Comparison of ENCODE assay signal across 28 mouse cellular contexts in genomic region chr10:3510486-3510885, GRCm38 (mm10). TPM values are rescaled to one million over a fixed set of nuclear protein-coding genes. Genes with fewer than 3 reads are reported as not detected.
DNase-seq lines count a peak whose midpoint lies in the region; ATAC-seq and TF ChIP-seq lines count a peak whose summit lies in the region.
"Had no signal": no experiment of that assay in that cellular context is flagged by ENCODE, and none has a peak within 500 bp of the region (broad histone marks: within the 10 kb centered on the region; RNA-seq: fewer than 3 reads in every experiment).

No protein-coding gene starts in this region.

- 55% methylated on average over 3 of the region's 3 CpGs for WGBS in heart, embryonic 12.5 days
- 69% methylated on average over 3 of the region's 3 CpGs for WGBS in hindbrain, embryonic 13.5 days
- WGBS in hindbrain, postnatal 0 days, result 68% methylated on average over 3 of the region's 3 CpGs

- peaks cover 50% of the 10 kb centered on the region for H3K4me1 ChIP-seq in heart, embryonic 12.5 days (replicated peaks)
- H3K4me1 ChIP-seq in hindbrain, embryonic 13.5 days (replicated peaks), result peaks cover 27% of the 10 kb centered on the region
- H3K4me1 ChIP-seq in hindbrain, postnatal 0 days (ENCODE audit: insufficient read depth, low read length), result peaks cover 10% of the 10 kb centered on the region; the same call in 1 of the 2 replicates
- H3K4me1 ChIP-seq: stomach, embryonic 15.5 days had no signal

- H3K4me2 ChIP-seq in heart, embryonic 12.5 days, result no peak overlapping the region
- no peak overlapping the region for H3K4me2 ChIP-seq in hindbrain, embryonic 13.5 days
- no peak overlapping the region for H3K4me2 ChIP-seq in hindbrain, postnatal 0 days (ENCODE audit: low read depth, low read length)
- H3K4me2 ChIP-seq: kidney, embryonic 15.5 days; limb, embryonic 15.5 days; lung, embryonic 15.5 days; stomach, embryonic 15.5 days had no signal

- 0 out of 2 replicates have a peak, but pooled peaks cover 4% of the 10 kb centered on the region for H3K9me3 ChIP-seq in heart, embryonic 12.5 days (replicated peaks)
- no peaks in the 10 kb centered on the region for H3K9me3 ChIP-seq in hindbrain, embryonic 13.5 days
- H3K9me3 ChIP-seq in hindbrain, postnatal 0 days (ENCODE audit: low read length), result no peaks in the 10 kb centered on the region
- H3K9me3 ChIP-seq: forebrain, embryonic 10.5 days; hindbrain, embryonic 10.5 days; kidney, embryonic 15.5 days; limb, embryonic 15.5 days; lung, embryonic 15.5 days; stomach, embryonic 15.5 days had no signal

- DNase-seq in heart, adult 18-20 months, result no peak
- DNase-seq in hindbrain, postnatal 0 days (ENCODE audit: low spot score), result no peak
- DNase-seq in retina, postnatal 1 day, result peak; percentile 20
- DNase-seq in retina, embryonic 14.5 days (ENCODE audit: low spot score), result no peak
- peak; percentile 14 for DNase-seq in thymus, postnatal 25 days
- DNase-seq in kidney, postnatal 10 days, result no peak
- DNase-seq: adrenal gland, adult 2 months; cerebellum, adult 18-20 months; cerebellum, postnatal 14 days; gastrocnemius, postnatal 10 days; kidney, postnatal 4 days; left cerebral cortex, postnatal 4 days had no signal

- H3K4me3 ChIP-seq in heart, embryonic 12.5 days, result no peak overlapping the region
- no peak overlapping the region for H3K4me3 ChIP-seq in hindbrain, embryonic 13.5 days
- no peak overlapping the region for H3K4me3 ChIP-seq in hindbrain, postnatal 0 days (ENCODE audit: low read length)
- H3K4me3 ChIP-seq: forebrain, embryonic 10.5 days; hindbrain, embryonic 10.5 days; kidney, embryonic 15.5 days; left cerebral cortex, adult 2 months; limb, embryonic 15.5 days; lung, embryonic 15.5 days; stomach, embryonic 15.5 days had no signal

- ATAC-seq in heart, embryonic 12.5 days (ENCODE audit: insufficient number of reproducible peaks, low FRiP score), result no peak
- ATAC-seq in hindbrain, embryonic 13.5 days (ENCODE audit: low FRiP score), result no peak
- no peak for ATAC-seq in hindbrain, postnatal 0 days
- ATAC-seq: forebrain, embryonic 16.5 days; intestine, postnatal 0 days; Patski had no signal

- H3K27me3 ChIP-seq in heart, embryonic 12.5 days (replicated peaks), result no peaks in the 10 kb centered on the region
- H3K27me3 ChIP-seq in hindbrain, embryonic 13.5 days, result no peaks in the 10 kb centered on the region
- no peaks in the 10 kb centered on the region for H3K27me3 ChIP-seq in hindbrain, postnatal 0 days (ENCODE audit: insufficient read depth, low read length)
- H3K27me3 ChIP-seq: kidney, embryonic 15.5 days; limb, embryonic 15.5 days; lung, embryonic 15.5 days; Patski; stomach, embryonic 15.5 days had no signal

- H3K9ac ChIP-seq in heart, embryonic 12.5 days, result no peak overlapping the region
- H3K9ac ChIP-seq in hindbrain, embryonic 13.5 days, result no peak overlapping the region
- no peak overlapping the region for H3K9ac ChIP-seq in hindbrain, postnatal 0 days (replicated peaks; ENCODE audit: low read length)
- H3K9ac ChIP-seq: kidney, embryonic 15.5 days; limb, embryonic 15.5 days; liver, embryonic 14.5 days; lung, embryonic 15.5 days; stomach, embryonic 15.5 days had no signal

- TF ChIP-seq CTCF in hindbrain, postnatal 0 days (IDR thresholded peaks at IDR 0.05; ENCODE audit: low read depth), result no peak

- no peaks in the 10 kb centered on the region for H3K36me3 ChIP-seq in heart, embryonic 12.5 days
- H3K36me3 ChIP-seq in hindbrain, embryonic 13.5 days, result no peaks in the 10 kb centered on the region
- no peaks in the 10 kb centered on the region for H3K36me3 ChIP-seq in hindbrain, postnatal 0 days (ENCODE audit: insufficient read depth, low read length)
- H3K36me3 ChIP-seq: forebrain, embryonic 10.5 days; hindbrain, embryonic 10.5 days; kidney, embryonic 15.5 days; limb, embryonic 15.5 days; lung, embryonic 15.5 days; stomach, embryonic 15.5 days had no signal

- H3K27ac ChIP-seq in heart, embryonic 12.5 days (ENCODE audit: poor library complexity, severe bottlenecking), result peak overlapping the region; percentile 56; the same call in 1 of the 2 replicates
- 0 out of 2 replicates have a peak overlapping the region, but pooled peaks have one; percentile 23 for H3K27ac ChIP-seq in hindbrain, embryonic 13.5 days
- H3K27ac ChIP-seq in hindbrain, postnatal 0 days, result no peak overlapping the region
- H3K27ac ChIP-seq: forebrain, embryonic 10.5 days; hindbrain, embryonic 10.5 days; kidney, embryonic 15.5 days; left cerebral cortex, adult 2 months; limb, embryonic 15.5 days; liver, embryonic 14.5 days; lung, embryonic 15.5 days; stomach, embryonic 15.5 days had no signal

RNA-seq across cellular contexts. Expression of gene Iyd, which starts 29.6 kb away (rescaled TPM):
- polyA plus RNA-seq in heart, embryonic 12.5 days (2016; fragmentation: Nextera tagmentation; extraction: Ambion mirVana), result 0.42 and 0.49 TPM in 2 replicates
- total RNA-seq in heart, adult 18-20 months (2021), result not detected
- polyA plus RNA-seq in hindbrain, embryonic 13.5 days (2015; fragmentation: Nextera tagmentation; extraction: Ambion mirVana), result 0.21 and 0.61 TPM in 2 replicates
- 0.32 and 0.47 TPM in 2 replicates for total RNA-seq in hindbrain, postnatal 0 days (2014; rRNA removed)
- 0.76 and 0.81 TPM in 2 replicates for polyA plus RNA-seq in hindbrain, postnatal 0 days (2015; fragmentation: Nextera tagmentation; extraction: Ambion mirVana)
- total RNA-seq: ES-E14; granulocyte monocyte progenitor cell, adult 5-6 weeks; left cerebral cortex, adult 2 months had no signal
- polyA plus RNA-seq: embryonic facial prominence, embryonic 11.5 days; forebrain, embryonic 10.5 days; hindbrain, embryonic 10.5 days; Patski had no signal

Comparison
In these comparisons a context has a peak if more than half of its experiments do, and no peak if none do; other contexts are left out.
1. DNase-seq: peak in retina, postnatal 1 day (single experiment) and thymus, postnatal 25 days (single experiment); none in heart, adult 18-20 months (0 of 2), hindbrain, postnatal 0 days (single experiment), retina, embryonic 14.5 days (single experiment) and kidney, postnatal 10 days (single experiment).